Mouse (Mus musculus) left cerebral cortex, postnatal 14 days (tissue): ENCODE measurements at regions not wholly inside any gene's neighbourhood (a gene's known extent, or its start where the extent isn't known, plus 50 kb on each side); places are given as distances from the start of the nearest gene placed in this dataset.

Experiments used
- DNase-seq, 2 experiments: peaks; one replicate each; pipeline ENCODE4 v3.0.0; 2021 to 2022; ENCODE audit warnings: low spot score in 2 of 2, mixed read lengths in 1 of 2
- intact Hi-C: fragments of 180-260 bp; cut with DNase I; formaldehyde crosslinking; loops from one replicate; pipeline ENCODE4 v1.15.1; 2025

DNA sequence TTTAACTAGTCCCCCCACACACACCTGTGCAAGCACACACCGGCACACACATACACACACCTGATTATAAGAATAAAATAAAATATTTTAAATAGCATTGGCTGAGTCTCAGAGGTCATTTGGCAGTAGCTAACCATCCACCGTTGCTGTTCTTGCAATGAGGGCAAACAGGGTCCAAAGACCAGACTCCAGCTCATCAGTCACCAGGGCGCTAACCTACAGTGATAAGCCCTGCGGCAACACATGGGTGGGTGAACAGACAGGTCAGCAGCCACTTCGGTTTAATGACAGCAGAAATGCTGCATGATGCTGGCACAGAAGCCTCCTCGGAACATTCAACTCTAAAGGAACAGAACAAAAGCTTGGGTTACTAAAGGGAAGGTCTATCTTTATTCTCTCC, 54.9 kb downstream of the Tas2r134 start:
- intact Hi-C loops, result no loop called here

DNA sequence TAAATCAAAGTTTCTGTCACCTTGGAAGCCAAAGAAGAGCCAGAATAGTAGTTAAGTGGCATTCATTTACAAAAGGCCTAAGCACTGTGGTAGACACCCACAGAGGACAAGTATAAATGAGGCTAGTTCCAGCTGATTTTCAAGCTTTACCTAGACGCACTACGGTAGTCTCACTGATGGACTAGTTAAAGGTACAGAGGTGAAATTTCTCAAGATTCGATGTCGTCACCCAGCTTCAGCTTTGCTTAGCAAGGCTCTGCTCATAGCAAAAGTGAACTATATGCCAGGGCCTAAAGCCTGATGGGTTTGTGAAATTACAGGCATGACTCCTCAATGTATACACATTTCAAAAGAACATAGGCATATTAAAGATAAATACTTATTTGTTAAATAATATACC, 55.4 kb downstream of the Tas2r134 start:
- no peak for DNase-seq
- intact Hi-C loops, result no loop called here

More for the DNA sequence above, 54.9 kb downstream of the Tas2r134 start:
- no peak for DNase-seq

DNA sequence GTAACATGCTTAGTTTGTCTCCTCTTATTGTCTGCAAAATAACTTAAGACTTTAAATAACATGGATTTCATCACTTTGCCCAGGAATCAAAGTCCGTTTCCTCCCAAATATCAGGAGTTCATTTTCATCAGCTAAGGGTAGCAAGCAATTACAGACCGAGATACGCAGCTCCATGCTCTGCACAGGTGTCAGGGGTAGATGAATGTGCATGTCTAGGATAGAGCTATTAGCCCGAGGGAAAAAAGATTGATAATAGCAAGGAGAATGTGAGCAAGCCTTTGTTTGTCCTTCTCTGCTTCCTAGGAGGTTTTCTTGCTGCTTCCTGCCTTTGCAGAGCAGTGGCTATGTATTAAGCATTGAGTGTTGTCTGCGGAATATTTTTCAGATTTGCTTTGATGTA, 77.8 kb downstream of the Tas2r134 start:
- intact Hi-C loops, result no loop called here

DNA sequence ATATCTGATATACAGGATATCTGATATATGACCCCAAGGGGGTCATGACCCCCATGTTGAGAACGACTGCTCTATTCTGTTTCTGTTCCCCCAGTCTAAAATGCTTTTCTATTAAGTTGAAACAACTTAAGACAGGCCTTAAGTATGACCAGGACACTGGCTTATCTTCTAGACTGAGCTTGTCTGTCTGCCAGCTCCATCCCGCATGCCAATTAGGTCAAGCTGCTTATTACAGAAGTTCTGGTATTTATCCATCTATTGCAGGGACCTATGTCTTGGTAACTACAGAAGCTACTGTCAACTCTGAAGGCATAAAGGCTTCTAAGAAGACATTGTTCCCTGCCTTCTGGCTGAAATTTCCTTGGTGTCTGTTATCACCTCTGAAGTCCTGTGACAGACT, 81.4 kb downstream of the Tas2r134 start:
- intact Hi-C loops, result no loop called here

More for the DNA sequence above, 77.8 kb downstream of the Tas2r134 start:
- no peak for DNase-seq

DNA sequence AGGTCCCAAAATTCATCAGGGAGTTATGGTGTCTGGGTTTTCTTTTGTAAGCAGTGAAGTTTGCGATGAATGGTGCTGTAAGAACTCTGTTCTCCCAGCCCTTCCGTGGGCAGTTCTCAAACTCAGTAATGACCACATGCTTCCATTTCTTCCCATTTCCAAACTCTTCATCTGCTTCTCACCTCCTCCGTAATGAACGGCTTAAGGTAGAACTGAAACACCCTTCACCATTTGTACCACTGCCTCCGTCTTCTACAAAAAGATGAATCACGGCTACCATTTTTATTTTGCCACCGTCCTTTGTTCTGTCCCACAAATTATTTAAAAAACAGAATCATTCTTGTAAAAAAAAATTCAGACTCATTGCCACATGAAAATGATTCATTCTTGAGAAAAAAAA, 85.3 kb downstream of the Tas2r134 start:
- intact Hi-C loops, result no loop called here
- DNase-seq, result no peak

More for the DNA sequence above, 81.4 kb downstream of the Tas2r134 start:
- no peak for DNase-seq

GRCm38 (mm10) chr2:51730805-51731204, 103.5 kb downstream of the Tas2r134 start:
- intact Hi-C loops, result no loop called here
- no peak for DNase-seq

GRCm38 (mm10) chr2:51731703-51732102, 104.4 kb downstream of the Tas2r134 start:
- intact Hi-C loops, result no loop called here
- no peak for DNase-seq

DNA sequence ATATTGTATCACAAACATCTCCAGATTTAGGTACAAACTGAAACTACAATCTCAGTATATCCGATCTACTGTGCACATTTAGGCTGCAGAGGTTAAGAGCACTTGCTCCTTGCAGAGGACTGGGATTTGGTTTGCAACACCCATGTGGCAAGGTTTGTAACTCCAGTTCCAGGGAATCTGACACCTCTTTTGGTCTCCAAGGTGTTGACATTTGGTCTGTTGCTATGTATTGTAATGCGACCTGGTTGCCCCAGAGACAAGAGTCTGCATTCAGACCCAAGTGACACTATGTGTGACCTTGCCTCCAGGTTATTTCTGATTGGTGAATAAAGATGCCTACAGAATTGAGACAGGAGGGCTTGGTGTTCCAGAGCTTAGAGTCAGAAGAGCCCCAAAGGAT, 105.0 kb downstream of the Tas2r134 start:
- intact Hi-C loops, result no loop called here
- DNase-seq, result no peak

DNA sequence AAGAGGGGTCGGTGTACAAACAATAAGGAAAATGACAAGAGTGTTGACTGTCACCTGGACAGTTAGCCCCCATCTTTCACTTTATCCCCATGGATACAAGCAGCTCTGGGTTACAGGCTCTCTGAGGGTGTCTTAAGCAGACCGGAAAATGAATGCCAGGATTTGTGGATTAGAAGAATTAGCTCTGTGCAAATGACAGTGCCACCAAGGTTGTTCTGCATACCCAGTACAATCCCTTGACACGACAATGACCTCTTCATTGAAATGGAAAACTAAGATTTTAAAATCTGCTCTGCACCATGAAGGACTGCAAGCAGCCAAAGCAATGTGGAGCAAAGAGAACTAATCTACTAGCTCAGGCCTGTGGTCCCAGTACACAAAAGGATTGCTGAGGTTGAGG, 105.9 kb downstream of the Tas2r134 start:
- DNase-seq, result no peak
- intact Hi-C loops, result no loop called here

GRCm38 (mm10) chr2:51736452-51736851, 109.1 kb downstream of the Tas2r134 start:
- DNase-seq, result peak; percentile 9 to 14
- intact Hi-C loops, result no loop called here

- no peak for DNase-seq
- intact Hi-C loops, result no loop called here
Measured at GRCm38 (mm10) chr2:51747675-51748319, 120.5 kb downstream of the Tas2r134 start.

DNA sequence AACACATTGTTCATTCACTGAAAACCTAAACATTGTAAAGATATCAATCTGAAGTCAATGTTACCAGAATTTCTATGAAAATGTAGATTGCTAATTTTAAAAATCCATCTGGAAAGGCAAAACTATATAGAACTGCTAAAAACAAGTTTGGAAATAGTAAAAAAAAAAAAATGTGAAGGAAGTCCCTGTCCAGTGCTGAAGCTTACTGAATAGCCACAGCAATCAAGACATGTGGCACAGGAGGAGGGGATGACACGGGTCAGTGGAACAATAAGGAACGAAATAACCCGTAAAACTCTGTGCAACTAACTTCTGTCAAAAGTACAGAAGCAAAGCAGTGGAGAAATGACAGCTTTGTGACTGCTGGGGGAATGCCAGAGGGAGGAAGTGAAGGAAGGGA, 121.9 kb downstream of the Tas2r134 start:
- no peak for DNase-seq
- intact Hi-C loops, result no loop called here

DNA sequence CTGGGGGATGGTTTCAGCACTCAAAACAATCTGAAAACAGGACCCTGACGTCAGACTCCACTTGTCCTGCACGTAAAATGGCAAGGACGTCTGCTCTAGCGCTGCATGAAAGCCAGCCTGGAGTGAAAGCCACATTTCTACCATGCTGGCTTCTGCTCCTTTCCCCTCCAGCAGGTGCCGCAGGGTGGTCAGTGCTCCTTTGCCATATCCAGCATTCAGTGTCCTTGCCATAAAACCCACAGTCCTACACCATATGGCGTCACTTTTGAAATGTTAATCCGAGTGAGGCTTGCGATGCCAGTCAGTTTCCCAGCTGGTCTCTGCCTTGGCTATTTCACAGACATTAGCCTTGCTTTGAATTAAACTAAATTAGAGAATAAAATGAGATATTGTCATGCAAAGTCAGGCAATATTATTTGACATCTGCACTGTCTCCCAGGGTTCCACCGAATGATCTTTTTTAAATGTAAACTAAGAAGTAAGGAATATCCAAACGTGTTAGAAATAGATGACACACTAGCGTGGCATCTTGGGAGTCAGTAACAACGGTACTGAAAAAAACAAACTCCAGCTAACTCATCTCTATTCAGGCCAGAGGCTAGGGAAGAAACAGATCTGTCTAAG, 125.7 kb downstream of the Tas2r134 start:
- intact Hi-C loops, result no loop called here
- no peak for DNase-seq

- no peak for DNase-seq
- intact Hi-C loops, result no loop called here
Measured at GRCm38 (mm10) chr2:51753565-51754031, 126.3 kb downstream of the Tas2r134 start.

DNA sequence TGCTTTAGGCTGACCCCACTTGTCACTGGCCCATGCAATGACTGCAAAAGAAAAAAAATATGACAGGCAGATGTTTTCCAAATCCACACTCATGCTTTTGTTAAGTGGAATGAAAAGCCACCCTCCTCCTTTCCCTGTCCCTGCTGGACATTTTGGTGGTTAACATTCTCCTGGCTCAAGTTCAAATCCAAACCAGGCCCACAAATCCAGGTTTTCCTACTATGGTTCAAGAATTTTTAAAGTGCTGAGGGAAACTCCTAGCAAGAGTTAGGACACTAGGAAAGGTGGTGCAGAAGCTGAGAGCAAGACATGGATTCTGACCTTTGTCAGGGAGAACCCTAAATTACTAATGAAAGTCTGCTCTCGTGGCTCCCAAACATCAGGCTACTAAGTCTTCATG, 130.1 kb downstream of the Tas2r134 start:
- DNase-seq, result no peak
- intact Hi-C loops, result no loop called here

- peak in 1 of 2 experiments; percentile 6 for DNase-seq
- intact Hi-C loops, result no loop called here
Measured at GRCm38 (mm10) chr2:51758093-51758492, 130.8 kb downstream of the Tas2r134 start.

GRCm38 (mm10) chr2:51762866-51763265, 135.6 kb downstream of the Tas2r134 start:
- DNase-seq, result no peak
- intact Hi-C loops, result no loop called here

GRCm38 (mm10) chr2:51767507-51768135, 140.3 kb downstream of the Tas2r134 start:
- intact Hi-C loops, result no loop called here
- no peak for DNase-seq

GRCm38 (mm10) chr2:51768298-51769271, 141.3 kb downstream of the Tas2r134 start:
- intact Hi-C loops, result no loop called here
- DNase-seq, result peak; percentile 66 to 67

DNA sequence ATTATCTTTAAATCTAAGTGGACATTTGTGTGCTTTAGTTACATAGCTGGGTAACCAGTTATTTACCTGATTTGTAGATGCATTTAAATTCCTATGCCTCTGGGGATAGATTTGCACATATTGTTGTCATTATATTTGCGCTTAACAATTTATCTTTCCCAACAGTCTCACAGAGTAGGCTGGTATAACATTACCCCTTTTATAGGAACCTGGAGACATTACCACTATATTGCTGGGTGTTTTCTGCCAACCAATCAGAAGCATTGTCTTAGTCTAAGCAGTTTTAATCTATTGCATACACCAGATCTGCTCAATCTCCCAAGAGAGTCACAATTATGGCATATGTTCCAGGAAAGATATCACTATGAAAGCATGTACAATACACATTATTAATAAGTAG, 149.8 kb downstream of the Rbm43 start:
- intact Hi-C loops, result no loop called here
- no peak for DNase-seq
